Mouse (Mus musculus): ENCODE results near the gene Serpine2. TPM values are rescaled to one million over a fixed set of nuclear protein-coding genes. Genes with fewer than 3 reads are reported as not detected.

Serpine2 gene
- polyA plus RNA-seq, 1 experiment from 2014 or later = 82.0 TPM

DNA sequence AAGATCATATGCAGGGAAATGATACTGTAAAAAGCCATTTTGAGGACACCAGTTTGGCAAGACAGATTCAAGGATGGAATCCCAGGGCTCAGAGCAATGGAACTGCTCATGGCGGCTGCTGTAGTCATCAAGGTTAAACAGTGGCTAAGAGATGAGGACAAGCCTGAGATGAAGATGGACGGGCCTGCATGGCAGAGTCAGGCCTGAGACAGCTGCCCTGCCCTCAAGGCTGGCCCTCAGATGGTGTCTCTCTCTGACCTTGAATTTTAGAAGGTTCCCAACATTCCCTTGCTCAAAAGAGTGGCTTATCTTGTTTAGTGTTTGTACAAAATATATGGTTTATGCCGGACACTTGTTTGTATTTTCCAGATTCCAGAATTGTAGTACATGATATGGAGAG is 107.5 kb downstream of the Serpine2 start:
- no peaks in the 10 kb centered on the region for H3K27me3 ChIP-seq (replicated peaks; ENCODE audit: control insufficient read depth, insufficient read depth, low read length)
- H3K4me2 ChIP-seq (ENCODE audit: low read length) = no peak overlapping the region
- 92% methylated on average over 3 of the region's 3 CpGs for WGBS
- H3K27ac ChIP-seq (ENCODE audit: low read length) = no peak overlapping the region
- H3K4me1 ChIP-seq (replicated peaks; ENCODE audit: control insufficient read depth, insufficient read depth, low read length) = no peaks in the 10 kb centered on the region; the same call in 1 of the 2 replicates
- H3K9ac ChIP-seq (replicated peaks; ENCODE audit: low read depth, low read length) = no peak overlapping the region
- no peak for ATAC-seq
- H3K9me3 ChIP-seq (ENCODE audit: control insufficient read depth, low read length) = no peaks in the 10 kb centered on the region
- H3K36me3 ChIP-seq (ENCODE audit: control insufficient read depth, insufficient read depth) = peaks cover 2% of the 10 kb centered on the region; the same call in 1 of the 2 replicates
- H3K4me3 ChIP-seq (replicated peaks; ENCODE audit: low read length) = no peak overlapping the region

DNA sequence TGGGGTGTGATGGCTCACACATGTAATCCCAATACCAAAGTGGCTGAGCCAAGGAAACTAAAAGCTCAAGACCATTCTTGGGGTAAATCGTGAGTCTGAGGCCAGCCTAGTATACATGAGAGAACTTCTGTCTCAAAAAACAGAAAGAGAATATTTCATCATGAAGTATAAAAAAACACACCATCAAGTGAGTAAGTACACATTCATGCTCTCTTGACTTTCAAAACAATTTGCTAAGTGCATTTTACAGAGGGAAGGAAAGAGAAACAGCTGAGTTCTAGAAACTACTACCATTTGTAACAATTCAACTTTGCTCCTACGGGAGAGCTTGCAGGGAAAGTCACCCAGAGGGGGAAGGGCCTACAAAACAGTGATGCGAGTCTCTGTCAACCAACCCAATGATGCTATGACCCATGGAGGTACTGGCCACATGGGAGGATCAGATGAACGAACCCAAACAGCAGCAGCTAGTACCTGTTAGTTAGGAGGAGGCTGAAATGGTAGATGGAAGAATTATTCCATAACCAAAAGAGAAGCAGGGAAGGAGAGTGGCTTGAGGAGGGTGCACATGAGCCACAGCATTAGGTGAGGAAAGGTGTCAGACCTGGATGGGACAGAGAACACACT is 108.2 kb downstream of the Serpine2 start:
- WGBS = 91% methylated on average over 4 of the region's 4 CpGs
- H3K4me1 ChIP-seq (replicated peaks; ENCODE audit: control insufficient read depth, insufficient read depth, low read length) = no peaks in the 10 kb centered on the region; the same call in 1 of the 2 replicates
- no peak overlapping the region for H3K27ac ChIP-seq (ENCODE audit: low read length)
- no peaks in the 10 kb centered on the region for H3K9me3 ChIP-seq (ENCODE audit: control insufficient read depth, low read length)
- no peak overlapping the region for H3K4me2 ChIP-seq (ENCODE audit: low read length)
- H3K4me3 ChIP-seq (replicated peaks; ENCODE audit: low read length) = no peak overlapping the region
- peaks cover 2% of the 10 kb centered on the region; the same call in 1 of the 2 replicates for H3K36me3 ChIP-seq (ENCODE audit: control insufficient read depth, insufficient read depth)
- H3K27me3 ChIP-seq (replicated peaks; ENCODE audit: control insufficient read depth, insufficient read depth, low read length) = no peaks in the 10 kb centered on the region
- no peak for ATAC-seq
- no peak overlapping the region for H3K9ac ChIP-seq (replicated peaks; ENCODE audit: low read depth, low read length)

DNA sequence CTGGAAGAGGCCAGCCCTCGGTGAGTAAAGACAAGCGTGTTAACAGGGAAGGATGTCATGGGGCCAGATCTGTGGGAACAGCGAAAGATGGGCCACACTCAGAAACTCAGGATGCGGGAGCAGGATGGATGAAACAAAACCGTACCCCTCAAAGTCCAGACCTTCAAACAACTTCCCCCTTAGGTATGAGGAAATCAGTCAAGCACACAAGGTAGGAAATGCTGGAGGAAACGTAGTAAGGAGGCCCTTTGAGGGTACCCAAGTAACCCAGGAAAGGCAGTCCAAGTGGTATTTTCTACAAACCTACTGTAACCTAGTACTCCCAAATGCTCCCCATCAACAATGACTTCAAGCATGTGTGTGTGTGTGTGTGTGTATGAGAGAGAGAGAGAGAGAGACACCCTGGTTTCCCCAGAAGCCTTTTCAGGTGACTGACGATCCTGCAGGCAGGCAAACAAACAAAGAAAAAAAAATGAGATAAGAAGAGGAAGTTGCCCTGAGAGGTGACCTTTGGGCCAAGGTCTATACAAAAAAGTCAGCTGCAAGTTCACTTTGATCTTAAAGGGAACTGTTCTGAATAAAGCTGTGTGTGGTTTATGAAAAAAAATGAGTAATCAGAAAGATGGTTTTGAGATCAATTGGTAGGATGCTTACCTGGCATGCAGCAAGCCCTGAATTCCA is 108.8 kb downstream of the Serpine2 start:
- no peak for ATAC-seq
- 86% methylated on average over 7 of the region's 7 CpGs for WGBS

DNA sequence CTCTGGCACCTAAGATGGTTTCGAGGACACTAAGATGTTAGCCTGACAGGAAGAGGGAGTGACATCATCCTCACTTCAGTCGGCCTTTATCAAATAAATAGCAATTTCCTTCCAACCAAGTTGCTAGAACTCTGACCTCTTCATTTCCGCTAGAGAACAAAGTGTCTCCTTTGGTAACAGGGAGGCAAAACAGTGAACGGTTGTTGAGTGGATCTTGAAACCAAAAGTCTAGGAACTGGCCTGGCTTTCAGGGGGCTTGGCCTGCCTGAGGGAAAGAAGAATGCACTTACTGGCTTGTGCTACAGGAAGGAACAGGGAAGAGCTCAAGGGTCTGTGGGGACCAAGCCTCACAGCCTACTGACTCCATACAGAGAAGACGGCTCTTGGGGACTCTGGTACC is 109.8 kb downstream of the Serpine2 start:
- Histone ChIP-seq H3K9me3 (ENCODE audit: control insufficient read depth, low read length) (no peaks in the 10 kb centered on the region), H3K4me1 (replicated peaks; ENCODE audit: control insufficient read depth, insufficient read depth, low read length) (no peaks in the 10 kb centered on the region), H3K36me3 (ENCODE audit: control insufficient read depth, insufficient read depth) (peaks cover 2% of the 10 kb centered on the region; the same call in 1 of the 2 replicates), H3K4me2 (ENCODE audit: low read length) (no peak overlapping the region), H3K4me3 (replicated peaks; ENCODE audit: low read length) (no peak overlapping the region), H3K27ac (ENCODE audit: low read length) (no peak overlapping the region), H3K9ac (replicated peaks; ENCODE audit: low read depth, low read length) (no peak overlapping the region), H3K27me3 (replicated peaks; ENCODE audit: control insufficient read depth, insufficient read depth, low read length) (no peaks in the 10 kb centered on the region)
- 84% methylated on average over 5 of the region's 5 CpGs for WGBS
- ATAC-seq = no peak

More for the DNA sequence above, 108.8 kb downstream of the Serpine2 start:
- Histone ChIP-seq H3K4me2 (ENCODE audit: low read length) (no peak overlapping the region), H3K36me3 (ENCODE audit: control insufficient read depth, insufficient read depth) (peaks cover 2% of the 10 kb centered on the region; the same call in 1 of the 2 replicates), H3K4me1 (replicated peaks; ENCODE audit: control insufficient read depth, insufficient read depth, low read length) (no peaks in the 10 kb centered on the region; the same call in 1 of the 2 replicates), H3K27me3 (replicated peaks; ENCODE audit: control insufficient read depth, insufficient read depth, low read length) (no peaks in the 10 kb centered on the region), H3K9ac (replicated peaks; ENCODE audit: low read depth, low read length) (no peak overlapping the region), H3K9me3 (ENCODE audit: control insufficient read depth, low read length) (no peaks in the 10 kb centered on the region), H3K27ac (ENCODE audit: low read length) (no peak overlapping the region), H3K4me3 (replicated peaks; ENCODE audit: low read length) (no peak overlapping the region)

DNA sequence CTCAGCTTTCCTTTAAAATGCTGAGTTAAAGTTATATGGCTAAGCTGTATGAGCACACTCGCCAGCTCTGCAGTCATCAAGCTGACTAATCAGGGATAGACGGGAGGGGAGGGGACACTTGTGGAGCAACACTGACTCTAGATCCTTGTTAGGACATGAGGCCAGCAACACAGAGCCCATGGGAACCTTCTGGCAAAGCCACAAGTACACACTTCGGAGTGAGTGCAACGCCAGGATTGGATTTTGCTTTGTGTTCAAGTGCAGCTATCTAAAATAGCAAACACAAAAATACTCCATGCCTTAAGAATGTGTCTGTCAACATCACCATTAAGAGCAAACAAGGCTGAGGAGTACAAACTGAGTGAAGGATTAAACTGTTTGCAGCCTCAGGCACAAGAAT is 114.9 kb downstream of the Serpine2 start:
- H3K27me3 ChIP-seq (replicated peaks; ENCODE audit: control insufficient read depth, insufficient read depth, low read length) = no peaks in the 10 kb centered on the region
- no peak overlapping the region for H3K4me3 ChIP-seq (replicated peaks; ENCODE audit: low read length)
- no peaks in the 10 kb centered on the region for H3K4me1 ChIP-seq (replicated peaks; ENCODE audit: control insufficient read depth, insufficient read depth, low read length)
- H3K4me2 ChIP-seq (ENCODE audit: low read length) = no peak overlapping the region
- H3K9ac ChIP-seq (replicated peaks; ENCODE audit: low read depth, low read length) = no peak overlapping the region
- 92% methylated on average over 4 of the region's 4 CpGs for WGBS
- H3K36me3 ChIP-seq (ENCODE audit: control insufficient read depth, insufficient read depth) = no peaks in the 10 kb centered on the region
- no peak for ATAC-seq
- no peaks in the 10 kb centered on the region for H3K9me3 ChIP-seq (ENCODE audit: control insufficient read depth, low read length)
- no peak overlapping the region for H3K27ac ChIP-seq (ENCODE audit: low read length)

Other genes with a start within 250 kb of the Serpine2 start
- not detected in 2 replicates for gene Ap1s3, start 189.2 kb downstream of the Serpine2 start, polyA plus RNA-seq (2015; fragmentation: Nextera tagmentation; extraction: Ambion mirVana)
- gene Mrpl44, start 85.2 kb downstream of the Serpine2 start, polyA plus RNA-seq (2015; fragmentation: Nextera tagmentation; extraction: Ambion mirVana) = 44.3 TPM in 2 replicates
- 77.5 and 88.1 TPM in 2 replicates for gene Wdfy1, start 85.0 kb downstream of the Serpine2 start, polyA plus RNA-seq (2015; fragmentation: Nextera tagmentation; extraction: Ambion mirVana)